Mouse (Mus musculus) urinary bladder, postnatal 36 days (tissue): ENCODE data around the gene Grip1.
"Not testable (repeated sequence)": the region's sequence is repeated elsewhere in the genome, so short reads cannot be mapped to it uniquely, and the experiment has no call there.

ENCODE experiments used
- DNase-seq, 2 experiments: peaks; one replicate each; pipeline ENCODE4 v3.0.0; 2022; ENCODE audit warnings: low spot score in 2 of 2, mixed read lengths in 1 of 2

Gene Grip1

DNA sequence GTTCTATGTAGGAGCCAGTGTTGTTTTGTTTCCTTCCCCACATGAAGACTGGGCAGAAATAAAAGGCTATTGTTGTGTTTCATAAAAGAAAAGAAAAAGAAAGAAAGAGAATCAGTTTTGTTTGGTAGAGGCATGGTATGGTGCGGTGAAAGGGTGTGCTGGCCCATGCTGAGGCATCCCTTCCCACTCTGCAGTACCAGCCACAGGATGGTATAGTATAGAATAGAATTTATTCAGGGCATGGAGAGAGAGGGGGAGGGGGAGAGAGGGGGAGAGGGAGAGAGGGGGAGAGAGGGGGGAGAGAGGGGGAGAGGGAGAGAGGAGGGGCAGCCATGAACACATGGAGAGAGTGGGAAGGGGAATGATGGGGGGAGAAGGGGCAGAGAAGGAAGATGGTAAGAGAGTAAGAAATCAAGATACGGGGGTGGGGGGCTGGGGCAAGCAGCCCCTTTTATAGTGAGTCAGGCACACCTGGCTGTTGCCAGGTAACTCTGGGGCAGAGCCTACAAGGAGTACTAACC is 591.1 kb downstream of the Grip1 start:
- no peak for DNase-seq

DNA sequence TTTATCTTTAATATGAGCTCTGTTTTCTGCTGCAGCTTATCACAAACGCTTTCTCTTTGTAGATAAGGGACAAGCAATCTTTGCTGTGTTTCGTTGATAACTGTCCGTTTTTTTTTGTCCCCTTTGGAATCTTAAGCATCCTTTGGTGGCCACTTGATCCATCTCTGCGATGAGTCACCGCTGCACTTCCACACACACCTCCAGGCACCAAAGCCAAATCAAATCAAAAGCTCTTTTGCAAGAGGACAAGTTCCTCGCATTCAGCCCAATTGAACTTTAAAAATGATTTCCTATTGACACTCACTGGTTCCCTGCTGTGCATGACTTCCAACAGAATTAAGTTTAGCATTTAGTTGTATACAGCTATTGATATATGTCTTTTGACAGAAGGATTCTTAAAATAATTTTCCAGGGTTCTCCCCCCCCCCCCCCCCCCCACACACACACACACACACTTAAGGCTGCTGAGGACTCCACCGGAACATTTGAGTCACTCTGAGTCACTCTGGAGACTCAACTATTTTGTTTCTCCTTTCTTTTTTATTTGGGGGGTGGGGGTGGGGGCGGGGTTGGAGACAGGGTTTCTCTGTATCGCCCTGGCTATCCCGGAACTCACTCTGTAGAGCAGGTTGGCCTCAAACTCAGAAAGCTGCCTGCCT is 607.1 kb downstream of the Grip1 start:
- DNase-seq = no peak

DNA sequence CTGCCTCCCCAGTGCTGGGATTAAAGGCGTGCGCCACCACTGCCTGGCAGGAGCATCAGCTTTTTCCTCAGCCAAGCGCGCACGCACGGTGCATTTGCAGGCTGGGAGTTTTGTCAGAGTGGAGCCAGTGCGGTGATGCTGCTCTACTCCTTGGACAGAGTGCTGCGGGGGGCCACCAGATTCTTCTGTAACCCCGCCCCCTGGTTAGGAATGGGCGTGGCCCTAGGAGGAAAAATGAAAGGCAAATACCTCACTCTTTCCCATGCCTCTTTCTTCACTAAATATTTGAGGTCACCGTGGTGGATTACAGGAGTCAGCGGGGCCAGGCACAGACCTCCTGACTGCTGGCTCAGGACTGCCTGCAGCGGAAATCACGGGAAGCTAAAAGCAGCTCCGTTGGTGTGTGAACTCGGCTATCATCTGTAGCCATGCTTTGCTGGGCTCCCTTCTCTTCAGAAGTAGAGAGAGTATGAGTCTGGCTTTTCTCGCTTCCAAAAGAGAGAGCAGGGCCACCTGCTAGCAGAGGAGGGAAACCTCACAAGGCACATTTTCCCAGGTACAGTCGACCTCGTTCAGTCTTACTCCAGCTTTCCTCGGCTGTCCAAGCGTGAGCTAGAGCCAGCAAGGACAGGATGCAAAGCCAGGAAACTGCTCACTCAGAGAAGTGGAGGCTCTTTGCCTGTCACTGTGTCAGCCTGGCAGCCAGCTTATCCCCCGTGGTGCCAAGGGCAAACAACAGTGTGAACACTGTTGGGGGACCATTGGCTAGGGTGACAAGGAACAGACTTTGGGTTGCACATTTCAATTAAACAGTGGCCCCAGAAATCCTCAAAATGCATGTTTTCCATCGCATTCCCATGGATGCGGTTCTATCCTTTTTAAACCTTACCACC is 607.9 kb downstream of the Grip1 start:
- no peak for DNase-seq

DNA sequence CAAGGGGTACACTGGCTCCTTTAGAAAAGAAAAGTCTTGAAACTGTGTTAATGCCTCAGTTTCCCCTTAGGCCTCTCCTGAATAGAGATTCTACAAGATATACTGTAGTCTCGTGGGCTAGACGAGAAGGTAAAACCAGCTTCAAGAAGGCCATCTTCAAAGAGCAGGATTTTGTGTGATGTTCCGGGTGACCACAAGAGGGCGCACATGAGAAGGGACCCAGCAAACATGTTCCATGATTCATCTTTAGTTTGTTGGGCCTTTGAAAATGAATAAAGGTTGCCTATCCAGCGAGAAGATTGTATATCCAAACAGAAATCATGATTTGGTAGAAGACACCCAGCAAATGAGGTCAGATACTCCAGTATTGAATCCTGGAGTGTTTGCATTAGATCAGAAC is 610.8 kb downstream of the Grip1 start:
- peak; percentile 42 to 45 for DNase-seq

DNA sequence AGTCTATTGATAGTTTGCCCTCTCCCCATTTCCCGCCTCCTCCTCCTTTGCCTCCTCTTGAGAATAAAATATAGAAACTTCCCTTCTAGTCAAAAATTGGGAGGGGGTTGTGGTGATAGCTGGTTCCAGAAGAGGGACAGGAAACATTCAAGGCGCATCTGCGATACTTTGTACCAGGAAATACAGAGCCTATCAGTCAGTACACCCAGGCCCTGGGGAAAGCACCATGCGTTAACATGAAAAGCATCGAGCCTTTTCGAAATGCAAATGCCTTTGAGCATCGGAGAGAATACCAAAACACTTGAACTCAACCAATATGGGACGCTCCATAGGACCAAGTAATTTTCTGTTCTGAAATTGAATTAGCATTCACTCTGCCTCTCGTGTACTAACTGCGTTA is 612.7 kb downstream of the Grip1 start:
- DNase-seq = no peak

DNA sequence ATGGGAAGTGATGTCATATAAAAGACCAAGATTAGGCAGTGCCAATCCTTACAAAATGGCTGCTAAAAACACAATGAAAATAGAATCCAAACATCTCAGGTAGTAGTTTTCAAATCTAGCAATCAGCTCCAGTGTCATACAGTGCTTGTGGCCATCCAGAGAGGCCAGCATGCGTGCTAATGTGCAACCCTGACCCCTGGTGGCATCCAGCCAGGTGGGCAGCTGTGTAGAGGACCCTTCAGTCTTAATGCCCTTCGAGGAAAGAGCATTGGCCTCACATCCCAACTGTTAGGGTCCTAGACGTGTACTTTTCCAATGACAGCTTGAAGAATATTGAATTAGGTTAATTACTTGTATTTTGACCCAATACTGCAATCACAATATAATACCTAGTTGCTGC is 624.2 kb downstream of the Grip1 start:
- DNase-seq = no peak

DNA sequence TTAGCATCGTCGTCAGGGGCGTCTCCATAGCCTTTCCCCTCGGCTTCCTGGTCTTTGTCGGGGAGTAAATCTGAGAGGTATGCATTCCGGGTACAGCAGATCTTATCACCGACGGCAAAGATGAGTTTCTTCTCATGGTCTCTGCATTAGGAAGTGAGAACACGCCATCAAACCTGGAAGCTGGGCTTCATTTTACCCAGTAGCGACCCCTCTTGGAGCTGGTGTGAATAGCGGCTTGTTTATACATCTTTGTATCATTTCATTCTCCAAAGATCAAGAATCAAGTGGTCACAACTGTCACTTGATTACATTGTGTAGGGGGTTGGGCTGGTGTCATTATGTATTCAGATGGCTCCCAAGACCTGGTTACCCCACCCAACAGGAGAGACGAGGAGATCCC is 638.9 kb downstream of the Grip1 start:
- DNase-seq = no peak

DNA sequence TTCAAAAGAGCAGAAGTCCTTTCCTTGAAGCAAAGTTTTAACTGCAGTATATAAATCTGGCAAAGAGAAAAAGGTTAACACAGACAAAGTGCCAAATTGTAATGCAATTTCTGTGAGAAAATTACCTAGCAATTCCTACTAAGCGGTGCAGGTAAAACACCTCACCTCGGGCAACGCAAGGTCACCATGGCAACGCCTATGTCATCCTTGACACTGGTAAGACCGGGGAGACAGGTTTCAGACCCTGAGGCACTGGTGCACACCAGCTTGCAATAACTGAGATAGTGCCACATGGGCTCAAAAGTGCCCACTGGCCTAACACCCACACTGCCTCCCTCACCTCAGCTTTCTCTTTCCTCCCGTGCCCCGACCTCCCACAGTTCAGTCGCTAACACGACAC is 641.5 kb downstream of the Grip1 start:
- DNase-seq = no peak

DNA sequence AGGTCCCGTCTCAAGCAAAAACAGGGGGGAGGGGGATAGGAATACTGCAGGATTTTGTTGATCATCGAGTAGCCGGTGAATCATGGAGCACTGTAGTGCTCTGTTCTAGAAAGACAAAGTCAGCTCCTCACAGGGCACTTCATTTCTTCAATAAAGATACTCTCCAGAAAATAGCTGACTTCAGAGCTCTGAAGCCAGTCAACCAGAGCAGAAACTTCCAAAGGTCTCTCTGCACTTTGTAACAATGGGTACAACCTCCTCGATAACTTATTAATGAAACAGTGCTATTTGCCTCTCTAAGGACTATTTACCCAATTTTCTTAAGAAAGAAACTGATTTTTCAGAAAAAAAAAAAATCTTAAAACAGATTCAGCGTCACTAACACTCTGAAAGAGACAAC is 642.1 kb downstream of the Grip1 start:
- DNase-seq = no peak

DNA sequence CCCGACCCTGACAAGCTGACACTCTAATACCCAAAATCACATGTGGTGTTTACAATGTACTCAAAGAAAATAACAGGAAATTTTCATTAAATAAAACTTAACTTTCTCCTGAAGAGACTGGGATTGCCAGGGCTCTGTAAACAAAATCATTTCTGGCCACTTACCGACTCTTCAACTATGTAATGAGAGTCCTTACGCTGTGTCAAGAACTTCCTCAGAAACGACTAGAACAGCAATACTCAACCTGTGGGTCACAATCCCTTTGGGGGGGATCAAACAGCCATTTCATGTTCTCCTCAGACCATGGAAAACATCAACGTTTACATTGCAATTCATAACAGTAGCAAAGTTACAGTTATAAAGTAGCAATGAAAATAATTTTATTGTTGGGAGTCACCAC is 643.9 kb downstream of the Grip1 start:
- no peak for DNase-seq

DNA sequence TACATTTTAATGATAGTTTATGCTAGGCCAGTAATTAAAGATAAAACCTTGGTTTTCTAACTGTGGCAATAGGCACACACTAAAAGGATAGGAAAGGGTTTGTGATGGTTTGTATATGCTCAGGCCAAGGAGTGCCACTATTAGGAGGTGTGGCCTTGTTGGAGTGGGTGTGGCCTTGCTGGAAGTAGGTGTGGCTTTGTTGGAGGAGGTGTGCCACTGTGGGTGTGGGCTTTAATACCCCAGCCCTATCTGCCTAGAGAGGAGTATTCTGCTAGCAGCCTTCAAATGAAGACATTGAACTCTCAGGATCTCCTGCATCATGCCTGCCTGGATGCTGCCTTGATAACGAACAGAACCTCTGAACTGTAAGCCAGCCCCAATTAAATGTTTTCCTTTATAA is 647.2 kb downstream of the Grip1 start:
- no peak for DNase-seq

DNA sequence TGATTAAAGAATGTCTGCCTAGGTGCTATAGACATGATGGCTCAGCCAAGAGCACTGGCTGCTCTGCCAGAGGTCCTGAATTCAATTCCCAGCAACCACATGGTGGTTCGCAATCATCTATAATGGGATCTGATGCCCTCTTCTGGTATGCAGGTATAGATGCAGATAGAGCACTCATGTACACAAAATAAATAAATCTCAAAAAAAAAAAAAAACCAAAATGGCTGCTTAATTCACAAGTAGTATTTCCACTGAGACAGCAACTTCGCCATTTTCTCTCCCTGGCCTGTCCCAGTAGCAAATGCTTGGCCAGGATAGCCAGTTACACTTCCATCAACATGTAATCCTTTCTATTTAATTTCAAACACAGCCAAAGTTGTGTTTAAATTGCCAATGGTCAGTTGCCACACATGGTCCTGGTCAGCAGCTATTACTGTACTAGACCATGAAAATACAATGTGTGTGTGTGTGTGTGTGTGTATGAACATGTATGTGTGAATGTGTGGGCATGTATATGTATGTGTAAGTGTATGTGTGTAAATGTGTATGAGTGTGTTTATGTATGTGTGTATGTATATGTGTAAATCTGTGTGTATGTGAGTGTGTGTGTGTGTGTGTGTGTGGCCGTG is 658.2 kb downstream of the Grip1 start:
- DNase-seq = no peak

DNA sequence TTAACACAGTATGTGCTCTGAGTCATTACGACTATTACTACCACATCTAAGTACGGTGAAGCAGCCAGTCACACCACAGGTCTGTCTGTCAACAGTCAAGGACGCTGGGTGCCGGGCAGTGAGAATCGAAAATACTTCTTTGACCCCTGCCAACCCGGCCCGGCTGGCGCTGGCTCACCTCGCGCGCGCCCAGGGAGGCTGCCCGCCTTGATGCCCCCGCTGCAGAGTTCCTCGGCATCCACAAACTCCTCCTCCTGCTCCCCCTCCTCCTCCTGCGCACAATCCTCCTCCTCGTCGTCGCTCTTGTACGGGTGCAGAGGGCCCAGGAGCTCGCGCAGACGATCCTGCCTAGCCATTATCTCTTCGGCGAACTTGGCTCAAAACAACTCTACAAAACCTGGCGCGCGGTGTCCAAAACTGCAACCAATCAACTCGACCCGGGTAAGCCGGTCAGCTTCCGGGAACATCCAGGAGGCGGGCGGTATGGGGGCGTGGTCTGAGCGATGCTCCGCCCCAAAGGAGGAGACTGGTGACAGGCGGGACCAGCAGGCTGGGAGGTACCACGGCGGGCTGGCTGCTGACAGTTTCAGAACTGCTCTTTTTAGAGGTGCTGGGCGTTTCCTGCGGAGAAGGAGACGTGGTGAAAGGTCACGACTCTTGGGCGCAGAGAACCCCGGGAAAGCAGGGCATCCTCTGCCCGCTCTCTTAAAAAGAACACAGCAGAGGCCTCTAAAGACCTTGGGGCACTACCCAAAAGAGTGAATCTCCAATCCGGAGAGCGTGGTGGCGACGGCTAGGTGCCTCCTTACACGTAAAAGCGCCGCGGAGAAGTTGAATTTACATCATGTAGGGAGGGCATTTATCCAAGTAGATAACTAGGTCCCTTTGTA is 659.1 kb downstream of the Grip1 start, which contains the start of gene Helb:
Helb (minus strand) TSS at position 481 of the 890 bp plus-strand sequence.
- DNase-seq = peak; percentile 99

DNA sequence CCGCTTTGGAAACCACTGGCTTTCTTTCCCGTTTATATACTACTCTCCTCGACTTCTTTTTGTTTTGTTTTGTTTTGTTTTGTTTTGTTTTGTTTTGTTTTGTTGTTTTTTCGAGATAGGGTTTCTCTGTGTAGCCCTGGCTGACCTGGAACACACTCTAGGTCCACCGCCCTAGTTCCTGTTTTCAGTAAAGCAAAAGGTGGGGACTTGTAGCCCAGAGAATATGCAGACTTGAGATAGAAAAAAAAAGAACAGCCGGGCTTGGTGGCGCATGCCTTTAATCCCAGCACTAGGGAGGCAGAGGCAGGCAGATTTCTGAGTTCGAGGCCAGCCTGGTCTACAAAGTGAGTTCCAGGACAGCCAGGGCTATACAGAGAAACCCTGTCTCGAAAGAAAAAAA is 659.9 kb downstream of the Grip1 start:
- DNase-seq = not testable (repeated sequence)

DNA sequence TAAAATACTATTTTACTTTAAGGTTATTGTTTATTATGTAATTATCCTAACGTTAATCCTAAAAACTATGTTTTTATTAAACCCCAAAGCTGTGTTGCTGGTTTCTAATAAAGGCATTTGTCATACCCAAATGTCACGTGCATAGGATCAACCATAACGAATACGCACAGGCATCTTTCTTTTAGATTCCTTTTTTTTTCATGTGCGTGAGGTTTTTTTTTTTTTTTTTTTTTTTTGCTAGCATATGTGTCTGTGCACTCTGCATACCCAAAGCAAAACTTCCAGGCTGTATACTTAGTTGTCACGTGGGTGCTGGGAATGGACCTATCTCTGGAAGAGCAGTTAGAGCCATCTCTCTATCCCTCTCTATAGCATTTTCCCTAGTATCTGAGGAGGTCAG is 660.4 kb downstream of the Grip1 start:
- no peak for DNase-seq

DNA sequence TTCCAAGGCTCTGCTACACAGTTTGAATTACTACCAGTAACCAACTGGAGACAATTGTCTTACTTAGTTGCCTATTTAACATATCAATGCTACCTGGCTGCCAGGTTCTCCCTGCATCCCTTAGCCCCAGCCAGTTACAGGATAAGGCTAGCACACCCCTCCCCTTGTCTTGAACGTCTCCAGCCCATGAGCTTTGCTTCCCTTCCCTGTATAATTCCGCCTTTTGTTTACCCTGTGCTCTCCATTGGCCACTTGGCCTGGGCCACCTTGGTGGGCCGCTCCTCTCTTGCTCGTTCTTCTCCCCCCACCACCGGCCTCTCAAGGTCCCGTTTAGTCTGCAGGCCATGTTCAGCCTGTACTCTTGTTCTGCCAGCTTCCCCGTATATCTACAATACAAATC is 660.9 kb downstream of the Grip1 start:
- no peak for DNase-seq

DNA sequence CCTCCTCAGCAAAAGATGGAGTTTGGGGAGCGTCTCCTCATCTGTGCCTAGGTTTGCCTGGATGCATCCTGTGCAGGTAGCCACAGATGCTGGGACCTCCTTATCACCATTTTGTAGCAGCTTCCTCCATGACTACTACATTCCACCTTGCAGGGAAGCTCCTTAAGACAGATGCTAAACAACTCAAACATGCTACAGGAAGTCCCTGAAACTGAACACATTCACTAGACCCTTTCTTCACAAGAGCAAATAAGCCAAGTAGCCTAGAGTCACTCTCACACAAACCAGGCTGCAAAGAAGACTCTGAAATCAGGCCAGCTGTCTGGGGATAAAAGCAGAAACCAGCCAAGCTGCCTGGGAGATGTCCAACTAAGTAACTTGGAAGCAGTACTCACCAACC is 661.6 kb downstream of the Grip1 start:
- no peak for DNase-seq

DNA sequence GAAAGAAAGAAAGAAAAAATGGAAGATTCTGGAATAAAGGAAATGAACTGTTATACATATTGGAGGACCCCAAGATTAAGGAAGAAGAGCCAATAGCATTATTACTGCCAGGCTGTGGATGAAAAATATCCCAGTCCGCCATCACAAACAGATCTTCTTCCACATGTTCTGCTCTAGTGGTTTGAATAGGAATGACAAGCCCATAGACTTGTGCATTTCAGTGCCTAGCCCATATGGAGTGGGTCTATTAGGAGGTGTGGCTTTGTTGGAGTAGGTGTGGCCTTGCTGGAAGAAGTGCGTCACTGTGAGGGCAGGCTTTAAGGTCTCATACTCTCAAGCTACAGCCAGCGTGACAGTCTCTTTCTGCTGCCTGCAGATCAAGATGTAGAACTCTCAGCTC is 670.1 kb downstream of the Grip1 start:
- DNase-seq = no peak

DNA sequence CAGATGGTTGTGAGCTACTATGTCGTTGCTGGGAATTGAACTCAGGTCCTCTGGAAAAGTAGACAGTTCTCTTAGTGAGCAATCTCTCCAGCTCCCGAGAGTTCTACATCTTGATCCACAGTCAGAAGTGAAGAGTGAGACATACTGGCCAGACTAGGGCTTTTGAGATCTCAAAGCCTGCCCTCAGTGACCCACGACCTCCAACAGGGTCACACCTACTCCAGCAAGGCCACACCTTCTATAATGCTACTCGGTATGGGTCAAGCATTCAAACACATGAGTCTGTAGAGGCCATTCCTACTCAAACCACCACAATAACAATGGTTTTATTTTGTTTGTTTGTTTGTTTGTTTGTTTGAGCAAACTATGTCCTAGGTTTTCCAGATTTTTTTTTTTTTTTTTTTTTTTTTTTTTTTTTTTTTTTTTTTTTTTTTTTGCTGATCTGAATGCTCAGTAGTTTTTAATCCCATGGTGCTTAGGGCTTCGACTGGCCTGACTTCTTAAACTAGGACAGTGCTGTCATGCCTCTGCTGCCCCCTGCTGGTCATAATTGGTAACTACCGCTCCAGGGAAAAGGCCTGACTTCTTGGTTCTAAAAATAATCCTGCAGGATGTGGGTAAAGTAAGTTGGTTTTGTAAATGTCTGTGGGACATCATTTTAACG is 671.3 kb downstream of the Grip1 start:
- DNase-seq = peak; percentile 72 to 84

DNA sequence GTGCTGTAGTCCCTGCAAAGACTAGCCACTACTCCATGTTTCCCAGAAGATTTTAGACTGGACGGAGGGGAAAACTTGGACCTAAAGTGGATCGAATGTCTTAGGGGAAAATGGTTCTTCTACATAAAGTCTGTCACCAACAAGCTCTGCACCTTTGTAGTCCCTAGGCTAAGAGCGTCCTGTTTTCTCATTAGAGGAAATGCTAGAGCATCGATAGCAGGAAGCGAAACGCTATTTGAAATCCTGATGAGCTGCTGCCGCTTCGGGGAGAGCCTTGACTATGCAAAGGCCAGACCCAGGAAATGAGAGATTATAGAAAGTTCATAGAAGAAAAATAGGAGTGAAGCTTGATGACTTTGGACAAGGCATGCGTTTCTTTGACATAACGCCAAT is 671.8 kb downstream of the Grip1 start:
- no peak for DNase-seq
